Comparison of ENCODE assay signal across 13 mouse cellular contexts in genomic region chr1:167754636-167755522, GRCm38 (mm10).
DNase-seq lines count a peak whose midpoint lies in the region; ATAC-seq and TF ChIP-seq lines count a peak whose summit lies in the region.
"Had no signal": no experiment of that assay in that cellular context is flagged by ENCODE, and none has a peak within 500 bp of the region (broad histone marks: within the 10 kb centered on the region; RNA-seq: fewer than 3 reads in every experiment).

No protein-coding gene starts in this region.

- no peak overlapping the region for H3K9ac ChIP-seq in kidney, embryonic 16.5 days (replicated peaks; ENCODE audit: low read length)
- H3K9ac ChIP-seq in limb, embryonic 13.5 days = no peak overlapping the region
- H3K9ac ChIP-seq: liver, embryonic 12.5 days had no signal

- POLR2A ChIA-PET in Patski (lab: Charles Lee) = no interaction called here

- in situ Hi-C loops in Patski (cut with MboI; ENCODE audit: low pct_unique_long_range_greater_than_20kb) = no loop called here

- no peak for DNase-seq in kidney, postnatal 25 days
- no peak for DNase-seq in Patski (ENCODE audit: low read depth, low spot score)
- peak; percentile 38 for DNase-seq in embryo, embryonic 11 days
- DNase-seq: adrenal gland, postnatal 14 days; gastrocnemius, postnatal 36 days; kidney, postnatal 10 days had no signal

- 15% methylated on average over 14 of the region's 14 CpGs for WGBS in kidney, embryonic 16.5 days
- 14% methylated on average over 14 of the region's 14 CpGs for WGBS in limb, embryonic 13.5 days

- no peak overlapping the region for H3K4me3 ChIP-seq in kidney, embryonic 16.5 days (ENCODE audit: low read length)
- H3K4me3 ChIP-seq in limb, embryonic 13.5 days = no peak overlapping the region
- H3K4me3 ChIP-seq: liver, embryonic 12.5 days; megakaryocyte, embryonic 14.5 days had no signal

- no peak overlapping the region for H3K27ac ChIP-seq in kidney, embryonic 16.5 days (ENCODE audit: low read length)
- no peak overlapping the region for H3K27ac ChIP-seq in limb, embryonic 13.5 days
- H3K27ac ChIP-seq: liver, embryonic 12.5 days had no signal

- H3K27me3 ChIP-seq in kidney, embryonic 16.5 days (ENCODE audit: insufficient read depth, low read length) = no peaks in the 10 kb centered on the region
- H3K27me3 ChIP-seq in Patski = peaks cover 7% of the 10 kb centered on the region
- H3K27me3 ChIP-seq in limb, embryonic 13.5 days = 0 out of 2 replicates have a peak, but pooled peaks cover 7% of the 10 kb centered on the region
- H3K27me3 ChIP-seq: liver, embryonic 12.5 days; megakaryocyte, embryonic 14.5 days had no signal

- CTCF ChIA-PET in Patski (lab: Charles Lee) = no interaction called here

- no peak for TF ChIP-seq CTCF in Patski (IDR thresholded peaks at IDR 0.05)

- ATAC-seq in kidney, embryonic 16.5 days (ENCODE audit: low FRiP score, low TSS enrichment) = peak; percentile 70
- ATAC-seq in Patski = peak; percentile 45
- ATAC-seq in limb, embryonic 13.5 days (ENCODE audit: low FRiP score, low read depth) = no peak
- ATAC-seq in megakaryocyte progenitor cell, adult 5-6 weeks (replicated peaks; ENCODE audit: poor library complexity) = no peak
- no peak for ATAC-seq in granulocyte monocyte progenitor cell, adult 5-6 weeks (replicated peaks; ENCODE audit: poor library complexity, severe bottlenecking)
- ATAC-seq: forebrain, embryonic 14.5 days; liver, embryonic 12.5 days had no signal

- peaks cover 19% of the 10 kb centered on the region; the same call in 1 of the 2 replicates for H3K4me1 ChIP-seq in kidney, embryonic 16.5 days (ENCODE audit: insufficient read depth, low read length)
- H3K4me1 ChIP-seq in limb, embryonic 13.5 days = peaks cover 34% of the 10 kb centered on the region
- H3K4me1 ChIP-seq: liver, embryonic 12.5 days; megakaryocyte, embryonic 14.5 days had no signal

- no peak overlapping the region for H3K4me2 ChIP-seq in kidney, embryonic 16.5 days (replicated peaks; ENCODE audit: low read depth, low read length)
- H3K4me2 ChIP-seq in limb, embryonic 13.5 days (replicated peaks) = peak overlapping the region; percentile 26
- H3K4me2 ChIP-seq: liver, embryonic 12.5 days had no signal

- H3K36me3 ChIP-seq in kidney, embryonic 16.5 days (ENCODE audit: insufficient read depth, low read length) = no peaks in the 10 kb centered on the region
- no peaks in the 10 kb centered on the region for H3K36me3 ChIP-seq in limb, embryonic 13.5 days
- H3K36me3 ChIP-seq: liver, embryonic 12.5 days had no signal

- no peaks in the 10 kb centered on the region for H3K9me3 ChIP-seq in kidney, embryonic 16.5 days (ENCODE audit: low read length)
- no peaks in the 10 kb centered on the region for H3K9me3 ChIP-seq in limb, embryonic 13.5 days
- H3K9me3 ChIP-seq: liver, embryonic 12.5 days had no signal

Comparison
In these comparisons a context has a peak if more than half of its experiments do, and no peak if none do; other contexts are left out.
1. ATAC-seq: peak in kidney, embryonic 16.5 days (single experiment) and Patski (single experiment); none in limb, embryonic 13.5 days (single experiment), megakaryocyte progenitor cell, adult 5-6 weeks (single experiment) and granulocyte monocyte progenitor cell, adult 5-6 weeks (single experiment).